Mouse (Mus musculus): ENCODE results near the gene D7Ertd443e. TPM values are rescaled to one million over a fixed set of nuclear protein-coding genes. Genes with fewer than 3 reads are reported as not detected.

The D7Ertd443e gene
- polyA plus RNA-seq, 1 experiment from 2014 or later, result 0.20 TPM

- Histone ChIP-seq H3K27ac (ENCODE audit: low read length) (no peak overlapping the region), H3K4me2 (ENCODE audit: low read depth, low read length) (no peak overlapping the region), H3K9me3 (ENCODE audit: control insufficient read depth, low read length) (no peaks in the 10 kb centered on the region), H3K27me3 (ENCODE audit: control insufficient read depth, insufficient read depth, low read depth, low read length) (no peaks in the 10 kb centered on the region), H3K9ac (ENCODE audit: low read length) (no peak overlapping the region), H3K36me3 (ENCODE audit: control insufficient read depth, insufficient read depth, low read length) (no peaks in the 10 kb centered on the region), H3K4me1 (replicated peaks; ENCODE audit: control insufficient read depth, insufficient read depth, low read length) (peaks cover 3% of the 10 kb centered on the region), H3K4me3 (ENCODE audit: low read length) (no peak overlapping the region)
- ATAC-seq (ENCODE audit: low read depth), result no peak
- 90% methylated on average over 3 of the region's 3 CpGs for WGBS
These were observed 146.6 kb downstream of the D7Ertd443e start for GRCm38 (mm10) chr7:134238863-134239262.

- Histone ChIP-seq H3K27ac (ENCODE audit: low read length) (no peak overlapping the region), H3K27me3 (ENCODE audit: control insufficient read depth, insufficient read depth, low read depth, low read length) (no peaks in the 10 kb centered on the region), H3K4me2 (ENCODE audit: low read depth, low read length) (no peak overlapping the region), H3K9ac (ENCODE audit: low read length) (no peak overlapping the region), H3K36me3 (ENCODE audit: control insufficient read depth, insufficient read depth, low read length) (no peaks in the 10 kb centered on the region), H3K9me3 (ENCODE audit: control insufficient read depth, low read length) (no peaks in the 10 kb centered on the region), H3K4me1 (replicated peaks; ENCODE audit: control insufficient read depth, insufficient read depth, low read length) (peaks cover 3% of the 10 kb centered on the region), H3K4me3 (ENCODE audit: low read length) (no peak overlapping the region)
- no peak for ATAC-seq (ENCODE audit: low read depth)
- WGBS, result 60% methylated on average over 2 of the region's 2 CpGs
These were observed 148.1 kb downstream of the D7Ertd443e start for GRCm38 (mm10) chr7:134237356-134237755.

GRCm38 (mm10) chr7:134236727-134237126 lies 148.7 kb downstream of the D7Ertd443e start:
- Histone ChIP-seq H3K27ac (ENCODE audit: low read length) (no peak overlapping the region), H3K4me1 (replicated peaks; ENCODE audit: control insufficient read depth, insufficient read depth, low read length) (peaks cover 8% of the 10 kb centered on the region), H3K9me3 (ENCODE audit: control insufficient read depth, low read length) (no peaks in the 10 kb centered on the region), H3K4me3 (ENCODE audit: low read length) (no peak overlapping the region), H3K27me3 (ENCODE audit: control insufficient read depth, insufficient read depth, low read depth, low read length) (no peaks in the 10 kb centered on the region), H3K36me3 (ENCODE audit: control insufficient read depth, insufficient read depth, low read length) (no peaks in the 10 kb centered on the region), H3K4me2 (ENCODE audit: low read depth, low read length) (no peak overlapping the region), H3K9ac (ENCODE audit: low read length) (no peak overlapping the region)
- ATAC-seq (ENCODE audit: low read depth), result no peak

- H3K27ac ChIP-seq (ENCODE audit: low read length), result no peak overlapping the region
- no peaks in the 10 kb centered on the region for H3K9me3 ChIP-seq (ENCODE audit: control insufficient read depth, low read length)
- H3K4me1 ChIP-seq (replicated peaks; ENCODE audit: control insufficient read depth, insufficient read depth, low read length), result peaks cover 10% of the 10 kb centered on the region
- peak; percentile 68; the same call in 1 of the 2 replicates for ATAC-seq (ENCODE audit: low read depth)
- H3K27me3 ChIP-seq (ENCODE audit: control insufficient read depth, insufficient read depth, low read depth, low read length), result no peaks in the 10 kb centered on the region
- no peaks in the 10 kb centered on the region for H3K36me3 ChIP-seq (ENCODE audit: control insufficient read depth, insufficient read depth, low read length)
- 64% methylated on average over 2 of the region's 2 CpGs for WGBS
- no peak overlapping the region for H3K4me2 ChIP-seq (ENCODE audit: low read depth, low read length)
- H3K9ac ChIP-seq (ENCODE audit: low read length), result no peak overlapping the region
- no peak overlapping the region for H3K4me3 ChIP-seq (ENCODE audit: low read length)
These were observed 149.9 kb downstream of the D7Ertd443e start for GRCm38 (mm10) chr7:134235552-134235951.

- H3K27ac ChIP-seq (ENCODE audit: low read length), result 0 out of 2 replicates have a peak within 1 kb of the TSS, but pooled peaks have one; percentile 20
- no peak within 1 kb of the TSS for H3K4me2 ChIP-seq (ENCODE audit: low read depth, low read length)
- 67% methylated on average over 14 of the region's 14 CpGs for WGBS
- H3K9ac ChIP-seq (ENCODE audit: low read length), result no peak within 1 kb of the TSS
- H3K4me1 ChIP-seq (replicated peaks; ENCODE audit: control insufficient read depth, insufficient read depth, low read length), result peaks cover 27% of the 10 kb centered on the region
- no peaks in the 10 kb centered on the region for H3K9me3 ChIP-seq (ENCODE audit: control insufficient read depth, low read length)
- no peaks in the 10 kb centered on the region for H3K36me3 ChIP-seq (ENCODE audit: control insufficient read depth, insufficient read depth, low read length)
- H3K27me3 ChIP-seq (ENCODE audit: control insufficient read depth, insufficient read depth, low read depth, low read length), result no peaks in the 10 kb centered on the region
- H3K4me3 ChIP-seq (ENCODE audit: low read length), result no peak within 1 kb of the TSS
- ATAC-seq (ENCODE audit: low read depth), result no peak
These were observed 153.8 kb downstream of the D7Ertd443e start, which contains the start of gene Adam12 for GRCm38 (mm10) chr7:134231378-134232346. Adam12 (minus strand) TSS chr7:134232146.

GRCm38 (mm10) chr7:134230708-134231107 lies 154.8 kb downstream of the D7Ertd443e start:
- H3K9me3 ChIP-seq (ENCODE audit: control insufficient read depth, low read length), result no peaks in the 10 kb centered on the region
- ATAC-seq (ENCODE audit: low read depth), result no peak
- H3K27me3 ChIP-seq (ENCODE audit: control insufficient read depth, insufficient read depth, low read depth, low read length), result no peaks in the 10 kb centered on the region
- no peak overlapping the region for H3K4me3 ChIP-seq (ENCODE audit: low read length)
- H3K4me1 ChIP-seq (replicated peaks; ENCODE audit: control insufficient read depth, insufficient read depth, low read length), result peaks cover 30% of the 10 kb centered on the region
- H3K4me2 ChIP-seq (ENCODE audit: low read depth, low read length), result no peak overlapping the region
- H3K36me3 ChIP-seq (ENCODE audit: control insufficient read depth, insufficient read depth, low read length), result no peaks in the 10 kb centered on the region
- no peak overlapping the region for H3K9ac ChIP-seq (ENCODE audit: low read length)
- 80% methylated on average over 3 of the region's 3 CpGs for WGBS
- H3K27ac ChIP-seq (ENCODE audit: low read length), result 0 out of 2 replicates have a peak overlapping the region, but pooled peaks have one; percentile 20

GRCm38 (mm10) chr7:134229899-134230298 lies 155.6 kb downstream of the D7Ertd443e start:
- Histone ChIP-seq H3K4me2 (ENCODE audit: low read depth, low read length) (no peak overlapping the region), H3K27ac (ENCODE audit: low read length) (peak overlapping the region; percentile 13; the same call in 1 of the 2 replicates), H3K9ac (ENCODE audit: low read length) (no peak overlapping the region), H3K9me3 (ENCODE audit: control insufficient read depth, low read length) (no peaks in the 10 kb centered on the region), H3K36me3 (ENCODE audit: control insufficient read depth, insufficient read depth, low read length) (no peaks in the 10 kb centered on the region), H3K27me3 (ENCODE audit: control insufficient read depth, insufficient read depth, low read depth, low read length) (no peaks in the 10 kb centered on the region), H3K4me1 (replicated peaks; ENCODE audit: control insufficient read depth, insufficient read depth, low read length) (peaks cover 33% of the 10 kb centered on the region), H3K4me3 (ENCODE audit: low read length) (no peak overlapping the region)
- ATAC-seq (ENCODE audit: low read depth), result no peak
- WGBS, result 37% methylated on average over 2 of the region's 2 CpGs

- H3K27ac ChIP-seq (ENCODE audit: low read length), result peak overlapping the region; percentile 76
- no peak overlapping the region for H3K4me3 ChIP-seq (ENCODE audit: low read length)
- no peaks in the 10 kb centered on the region for H3K27me3 ChIP-seq (ENCODE audit: control insufficient read depth, insufficient read depth, low read depth, low read length)
- no peak overlapping the region for H3K4me2 ChIP-seq (ENCODE audit: low read depth, low read length)
- peaks cover 35% of the 10 kb centered on the region for H3K4me1 ChIP-seq (replicated peaks; ENCODE audit: control insufficient read depth, insufficient read depth, low read length)
- H3K9ac ChIP-seq (ENCODE audit: low read length), result no peak overlapping the region
- 16% methylated on average over 13 of the region's 13 CpGs for WGBS
- H3K36me3 ChIP-seq (ENCODE audit: control insufficient read depth, insufficient read depth, low read length), result no peaks in the 10 kb centered on the region
- ATAC-seq (ENCODE audit: low read depth), result peak; percentile 36
- H3K9me3 ChIP-seq (ENCODE audit: control insufficient read depth, low read length), result no peaks in the 10 kb centered on the region
These were observed 157.5 kb downstream of the D7Ertd443e start for GRCm38 (mm10) chr7:134227773-134228455.

- 67% methylated on average over 4 of the region's 4 CpGs for WGBS
- no peak for ATAC-seq (ENCODE audit: low read depth)
These were observed 158.4 kb downstream of the D7Ertd443e start for GRCm38 (mm10) chr7:134227101-134227500.

More at GRCm38 (mm10) chr7:134227101-134227500, 158.4 kb downstream of the D7Ertd443e start:
- no peaks in the 10 kb centered on the region for H3K27me3 ChIP-seq (ENCODE audit: control insufficient read depth, insufficient read depth, low read depth, low read length)
- H3K4me1 ChIP-seq (replicated peaks; ENCODE audit: control insufficient read depth, insufficient read depth, low read length), result peaks cover 41% of the 10 kb centered on the region
- no peaks in the 10 kb centered on the region for H3K36me3 ChIP-seq (ENCODE audit: control insufficient read depth, insufficient read depth, low read length)
- H3K9me3 ChIP-seq (ENCODE audit: control insufficient read depth, low read length), result no peaks in the 10 kb centered on the region
- H3K9ac ChIP-seq (ENCODE audit: low read length), result no peak overlapping the region
- no peak overlapping the region for H3K4me2 ChIP-seq (ENCODE audit: low read depth, low read length)
- no peak overlapping the region for H3K4me3 ChIP-seq (ENCODE audit: low read length)
- peak overlapping the region; percentile 76 for H3K27ac ChIP-seq (ENCODE audit: low read length)
